Mouse (Mus musculus) lung, embryonic 15.5 days (tissue): Measurements from ENCODE around the gene Ank2. TPM values are rescaled to one million over a fixed set of nuclear protein-coding genes. Genes with fewer than 3 reads are reported as not detected.

Experiments used
- ATAC-seq: fragments of 200-750 bp; cut with Nextera tagmentation; 2 replicates; pipeline ENCODE4 v1.8.0; 2017; ENCODE audit warnings: moderate number of reproducible peaks, borderline replicate concordance; ENCODE audit not compliant: low FRiP score, low TSS enrichment; ENCODE audit errors: extremely low read depth
- H3K27ac ChIP-seq: fragments of 300-500 bp; sonication (generic); 2 replicates; pipeline ENCODE4 v1.5.1; 2015; ENCODE audit warnings: moderate library complexity, mild to moderate bottlenecking, inconsistent platforms
- H3K27me3 ChIP-seq: fragments of 300-500 bp; sonication (generic); 2 replicates; pipeline ENCODE4 v1.6.1; 2015; ENCODE audit warnings: inconsistent platforms
- H3K36me3 ChIP-seq: fragments of 300-500 bp; sonication (generic); 2 replicates; pipeline ENCODE4 v1.6.1; 2015; ENCODE audit warnings: inconsistent platforms
- H3K4me1 ChIP-seq: fragments of 300-500 bp; sonication (generic); 2 replicates; pipeline ENCODE4 v1.6.1; 2015; ENCODE audit warnings: inconsistent platforms
- H3K4me2 ChIP-seq: fragments of 300-500 bp; sonication (generic); 2 replicates; pipeline ENCODE4 v1.6.1; 2015; ENCODE audit warnings: inconsistent platforms, mild to moderate bottlenecking, moderate library complexity
- H3K4me3 ChIP-seq: fragments of 300-500 bp; sonication (generic); 2 replicates; pipeline ENCODE4 v1.5.1; 2015; ENCODE audit warnings: mild to moderate bottlenecking, inconsistent platforms
- H3K9ac ChIP-seq: fragments of 300-500 bp; sonication (generic); 2 replicates; pipeline ENCODE4 v1.6.1; 2015; ENCODE audit warnings: inconsistent platforms
- H3K9me3 ChIP-seq: fragments of 300-500 bp; sonication (generic); 2 replicates; pipeline ENCODE4 v1.6.1; 2016; ENCODE audit warnings: inconsistent platforms
- WGBS: fragments of 180-500 bp; shearing (Covaris S2); methylation state at CpG from one replicate; pipeline ENCODE4 v1.1.7; 2015; 5-methylcytosine and 5-hydroxymethylcytosine counted together
- polyA plus RNA-seq: library from polyadenylated mRNA; unstranded; fragments of >200 nt; fragmentation: Nextera tagmentation; extraction: Ambion mirVana; gene quantifications from 2 replicates; pipeline ENCODE4 v1.2.1, GENCODE M21; 2015

The Ank2 gene
- polyA plus RNA-seq, 1 experiment from 2014 or later = 13.4 TPM

DNA sequence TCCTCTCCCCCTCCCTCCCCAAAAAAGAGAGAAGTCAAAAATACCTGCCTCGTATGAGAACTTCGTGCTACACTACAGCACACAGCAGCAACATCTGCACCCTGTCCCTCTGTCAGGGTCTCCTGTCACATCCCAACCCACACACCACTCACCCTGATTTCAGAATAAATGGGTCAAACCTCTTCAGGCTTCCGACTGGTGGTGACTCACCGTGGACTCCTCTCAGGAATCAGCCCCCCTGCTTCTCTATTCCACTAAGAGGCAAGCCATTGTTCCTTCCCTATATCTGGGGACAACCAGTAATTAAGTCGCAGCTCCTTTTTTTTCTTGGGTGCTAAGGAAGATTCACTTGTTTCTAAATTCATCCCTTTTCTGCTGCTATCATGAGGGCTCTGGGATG is 361.6 kb downstream of the Ank2 start:
- no peaks in the 10 kb centered on the region for H3K36me3 ChIP-seq
- 47% methylated on average over 5 of the region's 5 CpGs for WGBS
- H3K27me3 ChIP-seq = no peaks in the 10 kb centered on the region
- H3K9ac ChIP-seq = no peak overlapping the region
- no peak overlapping the region for H3K4me3 ChIP-seq
- H3K9me3 ChIP-seq = no peaks in the 10 kb centered on the region
- H3K4me1 ChIP-seq = no peaks in the 10 kb centered on the region; the same call in 1 of the 2 replicates
- no peak overlapping the region for H3K27ac ChIP-seq
- H3K4me2 ChIP-seq = no peak overlapping the region
- no peak for ATAC-seq

DNA sequence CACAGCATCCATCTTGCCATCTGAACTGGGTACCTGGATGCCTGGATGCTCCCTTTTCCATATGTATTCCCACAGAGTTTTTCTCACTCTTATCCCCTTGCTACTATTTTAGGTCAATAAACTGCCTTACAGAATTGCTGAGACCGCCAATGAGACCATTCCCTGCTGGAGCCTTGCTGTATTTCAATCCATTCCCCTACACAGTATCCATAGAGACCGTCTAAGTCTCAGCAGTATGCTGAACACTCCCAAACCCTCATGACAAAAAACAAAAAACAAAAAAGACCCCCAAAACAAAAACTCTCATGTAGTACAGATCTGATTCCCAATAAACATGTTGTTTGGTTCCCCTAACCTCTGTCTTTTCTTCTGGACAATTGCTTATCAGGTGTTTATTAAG is 365.1 kb downstream of the Ank2 start:
- Histone ChIP-seq H3K27me3 (no peaks in the 10 kb centered on the region), H3K9me3 (no peaks in the 10 kb centered on the region), H3K9ac (no peak overlapping the region), H3K4me3 (no peak overlapping the region), H3K27ac (no peak overlapping the region), H3K4me1 (no peaks in the 10 kb centered on the region; the same call in 1 of the 2 replicates), H3K36me3 (no peaks in the 10 kb centered on the region), H3K4me2 (no peak overlapping the region)
- 68% methylated on average over 2 of the region's 2 CpGs for WGBS
- no peak for ATAC-seq

DNA sequence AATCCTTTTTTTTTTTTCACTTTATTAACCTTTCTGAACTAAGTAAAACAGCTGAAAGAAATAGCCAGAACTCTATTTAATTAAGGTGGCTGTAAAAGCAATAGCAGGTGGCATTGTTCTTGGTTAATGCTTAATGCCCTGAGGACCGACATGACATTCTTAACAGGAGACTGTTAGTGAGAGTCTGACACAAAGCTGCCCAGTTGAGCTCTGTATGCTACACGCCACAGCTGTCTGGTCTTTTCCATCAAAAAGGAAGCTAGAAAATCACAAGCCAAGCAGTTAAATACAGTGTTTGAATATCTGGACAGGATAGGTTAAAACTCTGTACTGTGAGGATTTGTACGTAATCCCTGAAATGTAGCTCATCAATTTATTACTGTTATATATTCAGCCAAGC is 368.1 kb downstream of the Ank2 start:
- no peak overlapping the region for H3K4me3 ChIP-seq
- ATAC-seq = no peak
- no peaks in the 10 kb centered on the region for H3K27me3 ChIP-seq
- H3K9me3 ChIP-seq = no peaks in the 10 kb centered on the region
- no peak overlapping the region for H3K9ac ChIP-seq
- H3K36me3 ChIP-seq = no peaks in the 10 kb centered on the region
- H3K4me2 ChIP-seq = no peak overlapping the region
- WGBS = 63% methylated on average over 3 of the region's 3 CpGs
- no peak overlapping the region for H3K27ac ChIP-seq
- H3K4me1 ChIP-seq = peaks cover 6% of the 10 kb centered on the region

DNA sequence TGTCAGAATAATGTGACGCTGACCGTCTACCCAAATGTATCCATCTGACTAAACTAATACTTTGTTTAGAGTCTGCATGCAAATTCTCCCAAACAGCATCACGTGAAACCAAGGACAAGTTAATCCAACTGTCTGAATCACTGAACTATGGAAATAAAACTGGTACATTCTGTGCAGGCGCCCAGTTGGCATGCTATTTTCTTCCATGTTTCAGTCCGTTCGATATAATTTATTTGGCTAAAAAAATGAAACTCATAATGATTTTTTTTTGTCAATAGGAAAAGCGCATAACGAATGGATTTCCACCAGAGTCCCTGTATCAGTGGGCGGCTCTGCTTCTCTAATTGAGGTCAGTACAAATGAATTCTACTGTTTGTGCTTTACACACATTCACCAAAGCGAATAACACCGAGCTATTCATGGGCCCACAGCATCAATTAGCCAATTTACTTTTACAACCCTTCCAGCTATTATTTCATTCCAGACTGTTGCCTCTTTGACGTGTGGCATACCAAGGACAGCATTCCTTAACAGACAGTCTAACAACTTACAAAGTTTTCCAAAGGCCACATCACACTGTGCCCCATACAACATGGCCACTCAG is 368.9 kb downstream of the Ank2 start:
- Histone ChIP-seq H3K4me3 (no peak overlapping the region), H3K27ac (no peak overlapping the region), H3K4me1 (peaks cover 12% of the 10 kb centered on the region), H3K27me3 (no peaks in the 10 kb centered on the region), H3K36me3 (no peaks in the 10 kb centered on the region), H3K9me3 (no peaks in the 10 kb centered on the region), H3K4me2 (no peak overlapping the region), H3K9ac (no peak overlapping the region)
- ATAC-seq = no peak
- WGBS = 87% methylated on average over 12 of the region's 12 CpGs

DNA sequence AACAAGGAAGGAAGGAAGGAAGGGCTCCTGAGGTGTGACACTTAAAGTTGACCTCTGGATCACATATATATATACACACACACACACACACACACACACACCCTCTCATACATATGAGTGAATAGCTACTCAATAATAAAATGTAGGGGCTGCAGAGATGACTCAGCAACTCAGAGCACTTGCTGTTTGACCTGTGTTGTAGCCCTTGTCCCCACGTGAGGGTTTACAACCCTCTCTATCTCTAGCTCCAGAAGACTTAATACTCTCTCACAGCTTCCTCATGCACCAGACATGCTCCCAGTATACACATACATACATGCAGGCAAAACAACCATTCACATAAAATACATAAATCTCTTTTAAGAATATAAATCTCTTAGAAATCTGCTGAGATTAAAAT is 369.4 kb downstream of the Ank2 start:
- no peaks in the 10 kb centered on the region for H3K36me3 ChIP-seq
- H3K4me1 ChIP-seq = peaks cover 12% of the 10 kb centered on the region
- no peaks in the 10 kb centered on the region for H3K9me3 ChIP-seq
- H3K27me3 ChIP-seq = no peaks in the 10 kb centered on the region
- H3K9ac ChIP-seq = no peak overlapping the region
- H3K27ac ChIP-seq = no peak overlapping the region
- no peak for ATAC-seq
- no peak overlapping the region for H3K4me3 ChIP-seq
- 16% methylated on average over 1 of the region's 1 CpGs for WGBS
- H3K4me2 ChIP-seq = no peak overlapping the region

DNA sequence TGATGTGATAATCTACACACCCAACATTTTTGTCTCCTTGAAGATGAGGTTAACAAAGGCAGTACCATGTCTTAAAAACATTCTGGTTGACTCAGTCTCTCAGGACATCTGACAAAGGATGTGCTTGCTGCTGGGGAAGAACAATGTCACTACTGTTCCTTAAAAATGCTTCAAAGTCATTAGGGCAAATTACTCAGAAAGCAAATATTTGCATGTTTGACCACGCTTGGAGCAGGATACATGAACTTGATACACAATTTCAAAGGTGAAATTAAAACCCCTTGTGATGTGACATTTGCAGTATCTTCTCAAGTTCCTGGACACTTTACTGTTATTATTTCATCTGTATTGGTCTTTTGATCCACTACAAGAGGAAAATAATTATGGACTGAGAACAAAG is 371.5 kb downstream of the Ank2 start:
- Histone ChIP-seq H3K4me2 (no peak overlapping the region), H3K4me1 (peaks cover 18% of the 10 kb centered on the region), H3K4me3 (no peak overlapping the region), H3K27me3 (no peaks in the 10 kb centered on the region), H3K27ac (no peak overlapping the region), H3K36me3 (no peaks in the 10 kb centered on the region), H3K9me3 (no peaks in the 10 kb centered on the region), H3K9ac (no peak overlapping the region)
- WGBS = 65% methylated on average over 1 of the region's 1 CpGs
- ATAC-seq = no peak

DNA sequence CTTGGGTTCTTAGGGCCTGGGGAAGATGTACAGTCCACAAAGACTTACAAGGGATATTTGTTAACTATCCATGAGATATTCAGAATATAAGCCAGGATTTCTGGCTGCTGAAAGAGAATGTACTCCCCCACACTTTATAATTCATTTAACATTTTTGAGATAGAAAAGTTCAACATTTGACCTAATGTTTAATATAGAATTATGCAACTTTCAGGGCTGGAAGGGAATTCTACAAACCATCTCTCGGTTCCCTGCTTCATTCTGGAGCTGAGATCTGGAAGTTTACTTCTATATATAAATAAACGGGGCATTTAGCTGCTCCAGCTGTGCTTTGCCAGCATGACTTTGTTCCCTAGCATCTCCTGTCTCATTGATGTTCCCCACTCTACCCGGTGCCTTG is 372.9 kb downstream of the Ank2 start:
- Histone ChIP-seq H3K4me1 (peaks cover 18% of the 10 kb centered on the region), H3K27me3 (no peaks in the 10 kb centered on the region), H3K4me3 (no peak overlapping the region), H3K36me3 (no peaks in the 10 kb centered on the region), H3K27ac (no peak overlapping the region), H3K9me3 (no peaks in the 10 kb centered on the region), H3K9ac (no peak overlapping the region), H3K4me2 (no peak overlapping the region)
- 21% methylated on average over 3 of the region's 3 CpGs for WGBS
- ATAC-seq = peak; percentile 35; the same call in 1 of the 2 replicates

DNA sequence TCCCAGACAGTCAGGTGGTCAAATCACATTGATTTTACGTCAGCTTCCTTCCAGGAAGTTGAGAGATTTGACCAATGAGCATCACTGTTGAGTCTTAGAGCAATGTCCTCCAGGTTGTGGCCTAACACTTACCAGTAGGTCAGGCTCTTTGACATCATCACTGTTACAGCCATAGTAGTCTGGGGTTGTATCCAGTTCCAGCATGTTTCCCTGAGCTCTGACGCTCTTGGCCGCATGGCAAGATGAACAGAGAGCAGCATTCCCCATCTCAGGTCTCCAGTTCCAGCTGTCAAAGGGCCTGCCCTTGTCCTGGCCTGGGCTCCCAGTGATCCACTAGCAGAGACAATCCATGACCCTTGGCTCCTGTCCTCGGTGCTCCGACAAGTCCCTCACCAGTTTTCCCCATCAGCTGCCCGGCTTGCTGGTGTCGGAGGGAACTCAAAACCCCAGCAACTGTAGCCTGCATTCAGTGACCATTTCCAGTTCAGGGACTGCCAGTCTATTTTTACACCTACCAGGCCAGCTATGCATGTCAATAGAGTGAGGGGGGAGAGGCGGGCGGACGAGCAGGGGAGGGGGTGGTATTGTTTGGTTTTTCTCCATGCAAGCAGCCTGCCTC is 374.7 kb downstream of the Ank2 start:
- WGBS = 40% methylated on average over 10 of the region's 10 CpGs
- Histone ChIP-seq H3K4me3 (no peak overlapping the region), H3K9ac (no peak overlapping the region)

DNA sequence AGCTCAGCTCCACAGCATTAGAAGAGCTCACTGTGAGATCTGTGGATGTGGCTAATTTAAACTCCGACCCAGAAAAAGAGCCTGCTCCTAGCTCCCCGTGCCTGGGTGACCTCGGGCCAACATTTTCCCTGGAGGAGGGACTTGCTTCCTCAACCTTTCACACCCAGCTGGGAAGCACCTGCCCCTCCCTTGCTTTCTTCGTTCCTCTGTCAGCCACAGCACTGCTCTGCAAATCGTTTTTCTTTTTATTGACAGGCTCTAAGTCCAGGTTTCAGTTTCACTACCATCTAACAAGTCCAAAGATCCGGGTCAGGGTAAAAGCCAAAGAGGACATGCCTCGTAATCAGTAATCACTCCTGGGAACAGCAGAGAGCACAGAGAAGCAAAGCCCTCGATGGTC is 375.8 kb downstream of the Ank2 start:
- WGBS = 23% methylated on average over 8 of the region's 8 CpGs
- ATAC-seq = no peak
- no peak overlapping the region for H3K9ac ChIP-seq
- no peaks in the 10 kb centered on the region for H3K9me3 ChIP-seq
- H3K36me3 ChIP-seq = no peaks in the 10 kb centered on the region
- no peak overlapping the region for H3K4me3 ChIP-seq
- H3K4me2 ChIP-seq = peak overlapping the region; percentile 16; the same call in 1 of the 2 replicates
- H3K4me1 ChIP-seq = peaks cover 18% of the 10 kb centered on the region
- H3K27me3 ChIP-seq = no peaks in the 10 kb centered on the region
- no peak overlapping the region for H3K27ac ChIP-seq

More for the DNA sequence above, 374.7 kb downstream of the Ank2 start:
- Histone ChIP-seq H3K27ac (peak overlapping the region; percentile 41; the same call in 1 of the 2 replicates), H3K4me1 (peaks cover 18% of the 10 kb centered on the region), H3K4me2 (no peak overlapping the region), H3K9me3 (no peaks in the 10 kb centered on the region), H3K36me3 (no peaks in the 10 kb centered on the region), H3K27me3 (no peaks in the 10 kb centered on the region)
- peak; percentile 46; the same call in 1 of the 2 replicates for ATAC-seq

DNA sequence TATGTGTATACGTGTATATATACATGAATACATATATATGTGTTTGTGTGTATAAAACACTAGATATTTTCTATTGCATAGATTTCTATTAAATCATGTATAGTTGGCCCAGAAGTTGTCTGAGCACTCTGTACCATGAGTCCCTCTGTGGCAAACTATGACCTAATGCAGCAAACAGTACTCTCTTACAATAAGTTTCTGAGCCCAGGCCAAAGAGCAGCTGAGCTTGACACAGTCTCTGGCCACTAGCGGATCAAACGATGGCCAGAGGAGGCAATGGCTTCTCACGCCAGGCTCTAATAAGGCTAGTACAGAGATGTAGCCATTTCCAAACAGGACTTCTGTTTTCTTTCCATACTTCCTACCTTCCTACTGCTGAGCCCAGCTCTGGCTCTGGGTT is 380.4 kb downstream of the Ank2 start:
- 92% methylated on average over 4 of the region's 4 CpGs for WGBS
- Histone ChIP-seq H3K9me3 (no peaks in the 10 kb centered on the region), H3K9ac (no peak overlapping the region), H3K4me1 (no peaks in the 10 kb centered on the region), H3K27me3 (no peaks in the 10 kb centered on the region), H3K27ac (no peak overlapping the region), H3K4me3 (no peak overlapping the region), H3K36me3 (no peaks in the 10 kb centered on the region), H3K4me2 (no peak overlapping the region)
- ATAC-seq = no peak

DNA sequence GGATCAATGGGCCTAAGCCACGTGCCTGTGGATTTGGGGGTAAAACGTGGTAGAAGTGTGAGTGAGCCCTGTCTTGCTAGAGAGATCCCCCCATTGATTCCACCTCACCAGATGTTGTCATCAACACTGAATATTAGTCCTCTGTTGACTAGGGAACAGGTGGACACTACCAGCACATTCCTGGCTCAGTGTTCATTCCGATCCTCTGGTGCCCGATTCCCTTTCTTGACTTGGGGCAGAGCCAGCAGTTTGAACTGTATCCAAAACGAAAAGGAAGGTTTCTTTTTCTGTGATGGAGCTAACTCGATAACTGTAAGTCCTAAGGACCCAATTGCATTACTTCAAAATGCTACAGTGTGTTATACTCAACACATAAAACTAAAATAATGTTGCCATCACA is 382.9 kb downstream of the Ank2 start:
- WGBS = 66% methylated on average over 6 of the region's 6 CpGs
- Histone ChIP-seq H3K9me3 (no peaks in the 10 kb centered on the region), H3K4me1 (no peaks in the 10 kb centered on the region), H3K27ac (no peak overlapping the region), H3K4me3 (no peak overlapping the region), H3K27me3 (no peaks in the 10 kb centered on the region), H3K9ac (no peak overlapping the region), H3K4me2 (no peak overlapping the region), H3K36me3 (no peaks in the 10 kb centered on the region)
- ATAC-seq = no peak

DNA sequence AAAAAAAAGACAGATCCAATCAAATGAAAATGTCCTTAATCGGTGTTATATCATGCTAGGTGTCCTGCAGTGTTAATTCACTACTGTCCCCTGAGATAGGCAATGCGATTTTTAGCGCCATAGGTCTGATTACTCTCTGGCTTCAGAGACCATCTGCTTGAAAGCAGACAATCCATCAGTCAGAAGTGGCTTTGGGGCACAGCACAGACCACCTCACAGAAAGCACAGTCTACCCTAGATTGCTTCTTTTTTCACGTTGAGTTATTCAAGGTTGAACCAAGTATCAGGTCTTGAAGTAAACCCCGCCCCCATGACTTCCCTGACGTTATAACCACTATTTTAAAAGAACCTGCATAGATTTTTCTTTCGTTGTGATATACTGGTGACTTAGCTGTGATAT is 385.9 kb downstream of the Ank2 start:
- H3K9me3 ChIP-seq = no peaks in the 10 kb centered on the region
- H3K9ac ChIP-seq = no peak overlapping the region
- no peak overlapping the region for H3K4me3 ChIP-seq
- peaks cover 2% of the 10 kb centered on the region; the same call in 1 of the 2 replicates for H3K4me1 ChIP-seq
- no peaks in the 10 kb centered on the region for H3K36me3 ChIP-seq
- WGBS = 74% methylated on average over 7 of the region's 7 CpGs
- no peaks in the 10 kb centered on the region for H3K27me3 ChIP-seq
- no peak for ATAC-seq
- no peak overlapping the region for H3K27ac ChIP-seq
- H3K4me2 ChIP-seq = no peak overlapping the region
